Mouse (Mus musculus) kidney, embryonic 16.5 days (tissue): Measurements from ENCODE around the gene Mrtfa. TPM values are rescaled to one million over a fixed set of nuclear protein-coding genes. Genes with fewer than 3 reads are reported as not detected.

Experiments
- ATAC-seq: fragments of 200-750 bp; cut with Nextera tagmentation; 2 replicates; pipeline ENCODE4 v1.8.0; 2017; ENCODE audit warnings: moderate TSS enrichment; ENCODE audit not compliant: low FRiP score, low TSS enrichment
- H3K27ac ChIP-seq: fragments of 300-500 bp; sonication (generic); 2 replicates; pipeline ENCODE4 v1.5.1; 2014; ENCODE audit warnings: low read length
- H3K27me3 ChIP-seq: fragments of 300-500 bp; sonication (generic); 2 replicates; pipeline ENCODE4 v1.6.1; 2014; ENCODE audit warnings: low read length, control low read depth, mixed read lengths; ENCODE audit not compliant: insufficient read depth
- H3K36me3 ChIP-seq: fragments of 300-500 bp; sonication (generic); 2 replicates; pipeline ENCODE4 v1.6.1; 2014; ENCODE audit warnings: low read length, control low read depth, mixed read lengths; ENCODE audit not compliant: insufficient read depth
- H3K4me1 ChIP-seq: fragments of 300-500 bp; sonication (generic); 2 replicates; pipeline ENCODE4 v1.6.1; 2014; ENCODE audit warnings: low read length, control low read depth, mixed read lengths; ENCODE audit not compliant: insufficient read depth
- H3K4me2 ChIP-seq: fragments of 300-500 bp; sonication (generic); replicated peaks from 2 replicates; pipeline ENCODE4 v1.6.1; 2014; ENCODE audit warnings: low read depth, low read length
- H3K4me3 ChIP-seq: fragments of 300-500 bp; sonication (generic); 2 replicates; pipeline ENCODE4 v1.5.1; 2014; ENCODE audit warnings: mild to moderate bottlenecking, low read length
- H3K9ac ChIP-seq: fragments of 300-500 bp; sonication (generic); replicated peaks from 2 replicates; pipeline ENCODE4 v1.6.1; 2014; ENCODE audit warnings: low read length
- H3K9me3 ChIP-seq: fragments of 300-500 bp; sonication (generic); 2 replicates; pipeline ENCODE4 v1.6.1; 2016; ENCODE audit warnings: low read length, control low read depth
- WGBS: fragments of 180-500 bp; shearing (Covaris S2); extraction: QIAGEN DNeasy Blood & Tissue Kit; methylation state at CpG from one replicate; pipeline ENCODE4 v1.1.7; 2014; 5-methylcytosine and 5-hydroxymethylcytosine counted together
- polyA plus RNA-seq: library from polyadenylated mRNA; unstranded; fragments of >200 nt; fragmentation: Nextera tagmentation; extraction: Ambion mirVana; gene quantifications from 2 replicates; pipeline ENCODE4 v1.2.1, GENCODE M21; 2015

Gene Mrtfa
- polyA plus RNA-seq, 1 experiment from 2014 or later = 22.6 TPM

DNA sequence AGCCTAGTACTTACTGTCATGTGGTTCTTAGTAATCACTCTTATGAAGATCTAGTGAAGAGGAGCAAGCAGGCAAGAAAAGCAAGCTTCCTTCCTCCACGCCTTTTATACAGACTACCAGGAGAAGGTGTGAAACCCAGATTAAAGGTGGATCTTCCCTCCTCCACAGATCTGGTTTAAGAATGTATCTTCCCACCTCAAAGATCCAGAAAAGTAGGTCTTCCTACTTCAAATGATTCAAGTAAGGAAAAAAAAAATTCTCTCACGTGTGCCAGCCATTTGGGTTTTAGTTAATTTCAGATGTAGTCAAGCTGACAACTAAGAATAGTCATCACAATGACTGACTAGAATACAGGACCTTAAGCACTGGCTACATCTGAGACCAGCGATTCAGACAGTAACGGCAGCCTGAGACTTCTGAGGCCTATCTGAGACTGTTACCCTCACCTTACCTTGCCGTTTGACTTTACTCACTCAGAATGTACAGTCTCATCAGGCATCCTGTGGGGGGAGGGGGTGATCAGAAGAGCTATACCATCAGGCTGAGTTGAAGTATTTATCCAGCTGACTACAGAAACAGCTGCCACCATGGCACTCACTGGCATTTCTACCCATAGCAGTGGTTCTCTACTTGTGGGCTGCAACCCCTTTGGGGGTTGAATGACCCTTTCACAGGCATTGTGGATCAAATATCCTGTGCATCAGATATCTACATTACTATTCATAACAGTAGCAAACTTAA is 121.7 kb downstream of the Mrtfa start:
- Histone ChIP-seq H3K4me1 (peaks cover 4% of the 10 kb centered on the region; the same call in 1 of the 2 replicates), H3K4me3 (no peak overlapping the region), H3K9me3 (peaks cover 5% of the 10 kb centered on the region; the same call in 1 of the 2 replicates), H3K27me3 (no peaks in the 10 kb centered on the region), H3K4me2 (no peak overlapping the region), H3K27ac (no peak overlapping the region), H3K9ac (no peak overlapping the region), H3K36me3 (no peaks in the 10 kb centered on the region)
- no peak for ATAC-seq
- WGBS = 98% methylated on average over 5 of the region's 5 CpGs

DNA sequence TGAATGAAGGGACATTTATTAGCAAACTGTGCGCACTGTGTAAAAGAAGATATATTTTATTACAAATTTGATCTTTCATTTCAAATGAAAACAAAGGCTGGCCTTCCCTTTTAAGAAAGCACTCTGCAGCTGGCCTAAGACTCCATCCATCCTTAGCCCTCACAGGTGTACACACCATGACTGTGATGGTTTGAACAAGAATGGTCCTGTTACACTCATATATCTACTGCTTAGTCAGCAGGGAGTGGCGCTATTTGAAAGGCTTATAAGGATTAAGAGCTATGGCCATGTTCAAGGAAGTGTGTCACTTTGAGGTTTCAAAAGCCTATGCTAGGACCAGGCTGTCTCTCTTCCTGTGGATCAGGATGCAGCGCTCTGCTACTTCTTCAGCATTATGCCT is 122.8 kb downstream of the Mrtfa start:
- Histone ChIP-seq H3K4me1 (peaks cover 12% of the 10 kb centered on the region), H3K4me3 (no peak overlapping the region), H3K9ac (no peak overlapping the region), H3K27me3 (no peaks in the 10 kb centered on the region), H3K4me2 (no peak overlapping the region), H3K36me3 (no peaks in the 10 kb centered on the region), H3K27ac (no peak overlapping the region), H3K9me3 (peaks cover 5% of the 10 kb centered on the region; the same call in 1 of the 2 replicates)
- no peak for ATAC-seq
- WGBS = 94% methylated on average over 3 of the region's 3 CpGs

DNA sequence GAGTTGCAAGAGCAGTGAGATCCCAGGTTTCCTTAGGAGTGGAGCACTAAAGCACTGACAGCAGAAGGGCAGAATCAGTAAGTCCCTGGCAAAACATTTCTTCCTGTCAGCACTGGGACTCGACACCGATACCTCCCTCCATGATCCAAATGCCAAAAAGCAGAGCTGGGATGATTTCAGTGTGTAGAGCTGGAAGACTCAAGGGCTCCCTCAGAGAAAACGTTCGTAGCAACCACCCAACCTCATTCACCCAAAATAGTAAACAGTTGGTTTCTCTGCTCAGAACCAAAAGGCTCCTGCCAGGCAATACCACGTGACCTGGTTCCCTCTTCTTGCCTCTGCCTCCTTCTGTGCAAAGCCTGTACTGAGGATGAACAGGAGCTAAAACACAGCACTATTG is 123.6 kb downstream of the Mrtfa start:
- H3K27ac ChIP-seq = no peak overlapping the region
- no peak overlapping the region for H3K9ac ChIP-seq
- H3K4me2 ChIP-seq = no peak overlapping the region
- no peaks in the 10 kb centered on the region for H3K27me3 ChIP-seq
- WGBS = 70% methylated on average over 5 of the region's 5 CpGs
- peaks cover 20% of the 10 kb centered on the region for H3K4me1 ChIP-seq
- ATAC-seq = no peak
- peaks cover 5% of the 10 kb centered on the region; the same call in 1 of the 2 replicates for H3K9me3 ChIP-seq
- H3K4me3 ChIP-seq = no peak overlapping the region
- H3K36me3 ChIP-seq = no peaks in the 10 kb centered on the region

DNA sequence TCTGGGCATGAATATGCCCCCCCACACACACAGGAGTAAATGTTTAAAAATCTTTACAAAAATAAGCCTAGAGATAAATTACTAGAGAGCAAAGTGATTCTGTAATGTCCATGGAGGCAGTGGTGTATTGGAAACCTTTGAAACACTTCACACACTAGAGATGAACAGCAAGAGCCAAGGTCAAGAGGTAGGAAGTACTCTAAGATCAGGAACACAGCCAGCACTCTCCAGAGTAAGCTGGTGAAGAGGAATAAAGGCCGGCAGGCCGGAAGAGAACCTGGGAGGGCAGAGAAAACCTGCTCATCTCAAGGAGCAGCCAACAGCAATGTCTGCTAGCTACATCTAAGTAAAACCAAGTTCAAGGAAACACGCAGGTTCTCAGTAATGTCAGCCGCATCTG is 125.9 kb downstream of the Mrtfa start:
- no peak overlapping the region for H3K27ac ChIP-seq
- WGBS = 91% methylated on average over 4 of the region's 4 CpGs
- H3K4me3 ChIP-seq = no peak overlapping the region
- H3K27me3 ChIP-seq = no peaks in the 10 kb centered on the region
- no peak overlapping the region for H3K9ac ChIP-seq
- H3K4me2 ChIP-seq = no peak overlapping the region
- H3K36me3 ChIP-seq = no peaks in the 10 kb centered on the region
- peaks cover 28% of the 10 kb centered on the region for H3K4me1 ChIP-seq
- peaks cover 5% of the 10 kb centered on the region; the same call in 1 of the 2 replicates for H3K9me3 ChIP-seq
- ATAC-seq = no peak

DNA sequence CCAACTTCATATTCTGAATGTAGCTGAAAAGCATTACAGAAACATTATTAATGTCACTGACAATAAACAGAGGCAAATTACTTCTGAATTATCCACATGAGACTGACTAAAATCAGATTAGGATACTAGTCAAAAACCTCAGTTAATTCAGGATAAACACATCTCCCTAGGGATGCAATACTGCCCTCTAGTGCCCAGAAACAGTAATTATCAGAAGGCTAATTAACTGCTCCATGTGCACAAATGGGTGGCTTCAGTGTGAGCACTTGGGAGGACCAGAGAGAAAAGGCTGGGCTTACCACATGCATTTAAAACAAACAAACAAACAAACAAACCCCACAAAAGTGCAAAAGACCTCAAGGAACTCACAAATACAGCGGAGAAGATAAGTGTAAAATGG is 126.4 kb downstream of the Mrtfa start:
- 55% methylated on average over 1 of the region's 1 CpGs for WGBS

DNA sequence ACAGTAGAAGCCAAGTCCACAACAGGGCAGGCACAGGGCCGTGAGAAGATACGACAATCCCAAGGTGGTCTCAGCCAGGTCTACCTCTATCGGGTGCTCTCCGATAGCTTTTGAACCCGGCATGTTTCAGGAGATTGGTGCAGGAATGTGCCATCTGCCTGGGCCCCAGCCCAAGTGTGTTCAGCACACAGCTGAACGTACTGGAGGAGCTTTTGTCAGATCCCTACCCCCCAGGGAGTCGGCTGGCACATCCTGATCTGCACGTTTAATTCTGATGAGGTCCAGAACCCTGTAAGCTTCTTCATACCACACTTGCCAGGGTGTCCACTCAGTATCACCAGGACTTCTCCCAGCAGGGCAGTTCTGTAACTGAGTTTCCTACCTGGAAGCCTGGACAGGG is 127.9 kb downstream of the Mrtfa start:
- H3K36me3 ChIP-seq = no peaks in the 10 kb centered on the region
- H3K4me2 ChIP-seq = peak overlapping the region; percentile 40
- 16% methylated on average over 8 of the region's 8 CpGs for WGBS
- no peak; the same call in none of the 2 replicates for ATAC-seq
- peaks cover 28% of the 10 kb centered on the region for H3K4me1 ChIP-seq
- peak overlapping the region; percentile 91 for H3K27ac ChIP-seq
- peak overlapping the region; percentile 39 for H3K9ac ChIP-seq
- no peaks in the 10 kb centered on the region for H3K9me3 ChIP-seq
- no peaks in the 10 kb centered on the region for H3K27me3 ChIP-seq
- 0 out of 2 replicates have a peak overlapping the region, but pooled peaks have one; percentile 1 for H3K4me3 ChIP-seq

More for the DNA sequence above, 126.4 kb downstream of the Mrtfa start:
- no peak overlapping the region for H3K9ac ChIP-seq
- H3K9me3 ChIP-seq = peaks cover 5% of the 10 kb centered on the region; the same call in 1 of the 2 replicates
- H3K4me2 ChIP-seq = no peak overlapping the region
- peaks cover 28% of the 10 kb centered on the region for H3K4me1 ChIP-seq
- no peak overlapping the region for H3K4me3 ChIP-seq
- no peak for ATAC-seq
- no peaks in the 10 kb centered on the region for H3K36me3 ChIP-seq
- no peaks in the 10 kb centered on the region for H3K27me3 ChIP-seq
- no peak overlapping the region for H3K27ac ChIP-seq

- Histone ChIP-seq H3K9me3 (no peaks in the 10 kb centered on the region), H3K4me1 (peaks cover 28% of the 10 kb centered on the region), H3K4me3 (0 out of 2 replicates have a peak overlapping the region, but pooled peaks have one; percentile 1), H3K4me2 (peak overlapping the region; percentile 40), H3K27ac (peak overlapping the region; percentile 91), H3K9ac (peak overlapping the region; percentile 39; the same call in 1 of the 2 replicates), H3K27me3 (no peaks in the 10 kb centered on the region), H3K36me3 (no peaks in the 10 kb centered on the region)
- WGBS = 5% methylated on average over 8 of the region's 8 CpGs
- ATAC-seq = peak; percentile 91
These were observed 128.4 kb downstream of the Mrtfa start for GRCm38 (mm10) chr15:81062175-81062588.

- no peaks in the 10 kb centered on the region for H3K9me3 ChIP-seq
- ATAC-seq = no peak
- no peak overlapping the region for H3K4me2 ChIP-seq
- no peaks in the 10 kb centered on the region for H3K27me3 ChIP-seq
- 72% methylated on average over 2 of the region's 2 CpGs for WGBS
- no peaks in the 10 kb centered on the region for H3K36me3 ChIP-seq
- H3K4me1 ChIP-seq = peaks cover 28% of the 10 kb centered on the region
- no peak overlapping the region for H3K4me3 ChIP-seq
- H3K27ac ChIP-seq = no peak overlapping the region
- no peak overlapping the region for H3K9ac ChIP-seq
These were observed 129.6 kb downstream of the Mrtfa start for GRCm38 (mm10) chr15:81060975-81061374.

DNA sequence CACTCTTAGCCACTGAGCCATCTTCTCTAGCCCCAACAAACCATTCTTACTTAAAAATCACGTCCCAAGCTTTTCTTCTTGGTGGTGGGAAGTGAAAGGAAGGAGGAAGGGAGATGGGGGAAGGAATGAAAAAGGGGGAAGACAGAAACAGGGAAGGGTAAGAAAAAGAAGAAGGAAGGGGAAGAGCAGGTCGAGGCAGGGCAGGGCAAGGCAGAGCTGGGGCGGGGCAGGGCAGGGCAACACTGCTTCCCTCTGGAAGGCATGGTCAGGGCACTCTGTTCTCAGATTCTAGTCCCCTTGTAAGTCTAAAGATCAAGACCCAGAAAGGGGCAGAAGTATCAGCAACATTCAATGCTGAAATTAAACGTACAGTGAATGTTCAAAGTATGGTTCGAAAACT is 132.8 kb downstream of the Mrtfa start:
- H3K27ac ChIP-seq = no peak overlapping the region
- H3K4me3 ChIP-seq = no peak overlapping the region
- no peak for ATAC-seq
- H3K36me3 ChIP-seq = no peaks in the 10 kb centered on the region
- H3K9me3 ChIP-seq = no peaks in the 10 kb centered on the region
- H3K4me1 ChIP-seq = peaks cover 16% of the 10 kb centered on the region
- no peaks in the 10 kb centered on the region for H3K27me3 ChIP-seq
- 94% methylated on average over 5 of the region's 5 CpGs for WGBS
- no peak overlapping the region for H3K9ac ChIP-seq
- H3K4me2 ChIP-seq = no peak overlapping the region

DNA sequence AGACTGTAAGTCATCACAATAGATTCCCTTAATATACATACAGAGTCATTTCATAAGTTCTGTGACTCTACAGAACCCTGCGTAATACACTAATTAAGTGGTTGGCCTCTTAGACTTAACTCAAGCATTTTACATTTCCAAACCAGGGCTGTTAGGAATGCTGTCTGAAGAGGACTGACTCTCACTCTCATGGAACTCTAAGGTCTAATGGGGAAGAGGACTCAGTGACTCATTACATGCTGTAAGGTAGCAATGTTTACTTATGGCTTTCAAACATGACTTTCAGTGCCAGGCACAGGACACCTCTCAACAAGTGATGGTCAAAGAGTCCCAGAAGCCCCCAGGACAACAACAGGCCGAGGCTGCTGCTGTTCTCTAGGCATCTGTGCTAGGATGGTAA is 135.1 kb downstream of the Mrtfa start:
- Histone ChIP-seq H3K9ac (no peak overlapping the region), H3K36me3 (no peaks in the 10 kb centered on the region), H3K4me1 (no peaks in the 10 kb centered on the region), H3K4me3 (no peak overlapping the region), H3K9me3 (no peaks in the 10 kb centered on the region), H3K4me2 (no peak overlapping the region), H3K27ac (no peak overlapping the region), H3K27me3 (no peaks in the 10 kb centered on the region)
- 94% methylated on average over 2 of the region's 2 CpGs for WGBS
- no peak for ATAC-seq
